Mouse (Mus musculus): ENCODE data around the gene Usp32. TPM values are rescaled to one million over a fixed set of nuclear protein-coding genes. Genes with fewer than 3 reads are reported as not detected.

Gene Usp32
- polyA plus RNA-seq, 1 experiment: 55.0 TPM

- no peak overlapping the region for H3K4me3 ChIP-seq (ENCODE audit: insufficient read depth, low read length)
- H3K4me1 ChIP-seq (ENCODE audit: control insufficient read depth, insufficient read depth, low read length): no peaks in the 10 kb centered on the region
- H3K27ac ChIP-seq (ENCODE audit: insufficient read depth, low read length): no peak overlapping the region
- TF ChIP-seq CTCF (IDR thresholded peaks at IDR 0.05; ENCODE audit: extremely low read depth, insufficient read depth, low read length): no peak
- no peak for TF ChIP-seq POLR2A (IDR thresholded peaks at IDR 0.05; ENCODE audit: extremely low read depth, insufficient read depth, low read length)
Observed at GRCm38 (mm10) chr11:85103763-85104162, 36.2 kb downstream of the Usp32 start.

- TF ChIP-seq POLR2A (IDR thresholded peaks at IDR 0.05; ENCODE audit: extremely low read depth, insufficient read depth, low read length) (no peak), CTCF (IDR thresholded peaks at IDR 0.05; ENCODE audit: extremely low read depth, insufficient read depth, low read length) (no peak)
- no peak overlapping the region for H3K27ac ChIP-seq (ENCODE audit: insufficient read depth, low read length)
- H3K4me1 ChIP-seq (ENCODE audit: control insufficient read depth, insufficient read depth, low read length): no peaks in the 10 kb centered on the region
- H3K4me3 ChIP-seq (ENCODE audit: insufficient read depth, low read length): no peak overlapping the region
Observed at GRCm38 (mm10) chr11:85095116-85095515, 44.8 kb downstream of the Usp32 start.

GRCm38 (mm10) chr11:85086253-85086652, 53.7 kb downstream of the Usp32 start:
- H3K4me1 ChIP-seq (ENCODE audit: control insufficient read depth, insufficient read depth, low read length): no peaks in the 10 kb centered on the region
- no peak overlapping the region for H3K4me3 ChIP-seq (ENCODE audit: insufficient read depth, low read length)
- no peak overlapping the region for H3K27ac ChIP-seq (ENCODE audit: insufficient read depth, low read length)
- TF ChIP-seq POLR2A (IDR thresholded peaks at IDR 0.05; ENCODE audit: extremely low read depth, insufficient read depth, low read length): no peak
- no peak for TF ChIP-seq CTCF (IDR thresholded peaks at IDR 0.05; ENCODE audit: extremely low read depth, insufficient read depth, low read length)

- TF ChIP-seq CTCF (IDR thresholded peaks at IDR 0.05; ENCODE audit: extremely low read depth, insufficient read depth, low read length) (no peak), POLR2A (IDR thresholded peaks at IDR 0.05; ENCODE audit: extremely low read depth, insufficient read depth, low read length) (no peak)
Observed at GRCm38 (mm10) chr11:85067871-85068270, 72.1 kb downstream of the Usp32 start.

GRCm38 (mm10) chr11:85058562-85058961, 81.4 kb downstream of the Usp32 start:
- Histone ChIP-seq H3K4me3 (ENCODE audit: insufficient read depth, low read length) (no peak overlapping the region), H3K4me1 (ENCODE audit: control insufficient read depth, insufficient read depth, low read length) (no peaks in the 10 kb centered on the region)
- TF ChIP-seq CTCF (IDR thresholded peaks at IDR 0.05; ENCODE audit: extremely low read depth, insufficient read depth, low read length) (no peak), POLR2A (IDR thresholded peaks at IDR 0.05; ENCODE audit: extremely low read depth, insufficient read depth, low read length) (no peak)

More at GRCm38 (mm10) chr11:85067871-85068270, 72.1 kb downstream of the Usp32 start:
- H3K4me3 ChIP-seq (ENCODE audit: insufficient read depth, low read length): no peak overlapping the region
- H3K27ac ChIP-seq (ENCODE audit: insufficient read depth, low read length): no peak overlapping the region
- no peaks in the 10 kb centered on the region for H3K4me1 ChIP-seq (ENCODE audit: control insufficient read depth, insufficient read depth, low read length)

GRCm38 (mm10) chr11:85057544-85057943, 82.4 kb downstream of the Usp32 start:
- no peaks in the 10 kb centered on the region for H3K4me1 ChIP-seq (ENCODE audit: control insufficient read depth, insufficient read depth, low read length)
- H3K27ac ChIP-seq (ENCODE audit: insufficient read depth, low read length): no peak overlapping the region
- H3K4me3 ChIP-seq (ENCODE audit: insufficient read depth, low read length): no peak overlapping the region
- TF ChIP-seq POLR2A (IDR thresholded peaks at IDR 0.05; ENCODE audit: extremely low read depth, insufficient read depth, low read length) (no peak), CTCF (IDR thresholded peaks at IDR 0.05; ENCODE audit: extremely low read depth, insufficient read depth, low read length) (no peak)

More at GRCm38 (mm10) chr11:85058562-85058961, 81.4 kb downstream of the Usp32 start:
- H3K27ac ChIP-seq (ENCODE audit: insufficient read depth, low read length): no peak overlapping the region

GRCm38 (mm10) chr11:85056901-85057300, 83.1 kb downstream of the Usp32 start:
- Histone ChIP-seq H3K4me1 (ENCODE audit: control insufficient read depth, insufficient read depth, low read length) (no peaks in the 10 kb centered on the region), H3K4me3 (ENCODE audit: insufficient read depth, low read length) (no peak overlapping the region), H3K27ac (ENCODE audit: insufficient read depth, low read length) (no peak overlapping the region)
- TF ChIP-seq CTCF (IDR thresholded peaks at IDR 0.05; ENCODE audit: extremely low read depth, insufficient read depth, low read length): no peak
- TF ChIP-seq POLR2A (IDR thresholded peaks at IDR 0.05; ENCODE audit: extremely low read depth, insufficient read depth, low read length): no peak

GRCm38 (mm10) chr11:85055561-85055960, 84.4 kb downstream of the Usp32 start:
- H3K27ac ChIP-seq (ENCODE audit: insufficient read depth, low read length): no peak overlapping the region
- H3K4me3 ChIP-seq (ENCODE audit: insufficient read depth, low read length): no peak overlapping the region
- TF ChIP-seq POLR2A (IDR thresholded peaks at IDR 0.05; ENCODE audit: extremely low read depth, insufficient read depth, low read length) (no peak), CTCF (IDR thresholded peaks at IDR 0.05; ENCODE audit: extremely low read depth, insufficient read depth, low read length) (no peak)
- no peaks in the 10 kb centered on the region for H3K4me1 ChIP-seq (ENCODE audit: control insufficient read depth, insufficient read depth, low read length)

GRCm38 (mm10) chr11:85039256-85039655, 100.7 kb downstream of the Usp32 start:
- H3K4me3 ChIP-seq (ENCODE audit: insufficient read depth, low read length): no peak overlapping the region
- TF ChIP-seq POLR2A (IDR thresholded peaks at IDR 0.05; ENCODE audit: extremely low read depth, insufficient read depth, low read length) (no peak), CTCF (IDR thresholded peaks at IDR 0.05; ENCODE audit: extremely low read depth, insufficient read depth, low read length) (no peak)
- no peaks in the 10 kb centered on the region for H3K4me1 ChIP-seq (ENCODE audit: control insufficient read depth, insufficient read depth, low read length)

GRCm38 (mm10) chr11:85013121-85013520, 126.8 kb downstream of the Usp32 start:
- H3K4me1 ChIP-seq (ENCODE audit: control insufficient read depth, insufficient read depth, low read length): no peaks in the 10 kb centered on the region
- H3K27ac ChIP-seq (ENCODE audit: insufficient read depth, low read length): no peak overlapping the region
- H3K4me3 ChIP-seq (ENCODE audit: insufficient read depth, low read length): no peak overlapping the region
- no peak for TF ChIP-seq POLR2A (IDR thresholded peaks at IDR 0.05; ENCODE audit: extremely low read depth, insufficient read depth, low read length)
- no peak for TF ChIP-seq CTCF (IDR thresholded peaks at IDR 0.05; ENCODE audit: extremely low read depth, insufficient read depth, low read length)

More at GRCm38 (mm10) chr11:85039256-85039655, 100.7 kb downstream of the Usp32 start:
- H3K27ac ChIP-seq (ENCODE audit: insufficient read depth, low read length): no peak overlapping the region

Data from cortical plate, adult 2 months (tissue).